Mouse (Mus musculus) megakaryocyte progenitor cell, adult 5-6 weeks (primary cell): ENCODE results near the gene Ciao2b. TPM values are rescaled to one million over a fixed set of nuclear protein-coding genes. Genes with fewer than 3 reads are reported as not detected.
A peak's percentile ranks its signal among the peaks of the same experiment; 100 is the strongest.
"Not testable (repeated sequence)": the region's sequence is repeated elsewhere in the genome, so short reads cannot be mapped to it uniquely, and the experiment has no call there.

Source experiments
- ATAC-seq: replicated peaks from 2 replicates; pipeline ENCODE4 v1.8.0; 2016; ENCODE audit warnings: mild to moderate bottlenecking, moderate TSS enrichment, inconsistent platforms; ENCODE audit not compliant: poor library complexity
- total RNA-seq, 2 experiments: library from RNA; stranded (forward) in 1 of 2; stranded (reverse) in 1 of 2; fragments of 157-497, 149-512 nt in 1 of 2; fragments of 200-1000 nt in 1 of 2; gene quantifications; 2 replicates each; pipeline versions ENCODE4 v1.2.3 to v1.2.4; 2015 to 2017

Ciao2b gene
- 12.0 and 15.7 TPM in 2 replicates for total RNA-seq (2015)
- total RNA-seq (2017) = 20.7 and 22.1 TPM in 2 replicates

DNA sequence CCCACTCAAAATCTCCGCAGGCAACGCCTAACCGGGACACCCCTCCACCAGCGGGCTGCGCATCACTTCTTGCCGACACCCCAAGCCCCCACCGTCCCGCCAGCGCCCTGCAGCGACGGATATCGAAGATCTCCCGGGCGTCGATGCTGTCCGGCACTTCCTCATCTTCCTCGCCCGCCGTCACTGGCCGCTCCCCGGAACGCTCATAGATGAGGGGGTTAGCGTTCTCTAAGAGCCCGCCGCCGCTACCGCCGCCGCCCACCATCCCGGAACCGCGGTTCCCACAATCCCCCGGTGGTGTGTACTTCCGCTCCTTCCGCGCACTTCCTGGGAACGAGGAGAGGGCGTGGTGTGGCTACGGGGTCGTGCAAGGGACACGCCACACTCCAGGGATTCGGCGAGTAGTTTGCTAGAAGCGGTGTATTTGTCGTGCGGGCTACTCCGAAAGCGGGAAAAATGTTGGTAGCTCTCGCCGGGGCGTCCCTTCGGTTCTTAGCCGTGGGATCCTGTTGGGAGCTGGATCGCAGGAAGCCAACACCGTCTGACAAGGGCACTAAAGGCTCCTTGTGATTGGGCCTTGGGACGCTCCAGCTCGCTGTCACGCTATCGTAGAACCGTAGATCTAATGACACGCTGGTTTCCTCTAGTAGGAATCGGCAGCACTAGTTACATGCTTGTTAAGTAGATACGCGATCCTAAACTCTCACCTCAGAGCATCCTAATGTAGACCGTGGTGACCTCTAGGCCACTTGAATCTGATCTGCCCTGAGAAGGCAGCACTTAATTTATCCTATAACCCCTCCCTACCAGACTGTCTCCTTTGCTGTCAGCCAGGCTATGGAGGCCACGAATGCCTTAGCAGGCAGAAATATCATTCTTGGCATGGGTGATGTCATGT, at the start of gene Ciao2b:
Gene Ciao2b (minus strand): TSS at position 540 of the 898 bp plus-strand sequence.
- peak; percentile 92 for ATAC-seq

DNA sequence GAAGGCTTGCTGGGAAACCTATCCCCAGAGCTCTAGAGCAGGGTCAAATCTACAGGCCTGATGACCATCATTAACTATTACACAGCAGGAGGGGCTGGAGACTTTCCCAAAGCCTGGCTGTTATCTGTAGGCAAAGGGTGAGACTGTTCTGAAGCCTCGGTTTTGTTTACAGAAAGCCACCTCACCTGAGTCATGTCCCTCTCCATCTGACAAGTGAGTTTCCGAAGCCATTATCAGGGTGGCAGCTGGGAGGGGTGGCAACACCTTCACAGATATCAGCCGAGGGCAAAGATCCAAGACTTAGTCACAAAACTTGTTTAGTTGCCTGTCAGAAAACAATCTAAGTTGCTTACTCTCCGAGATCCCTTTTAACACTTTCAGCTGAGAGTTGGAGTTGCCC, 46.7 kb upstream of the Ciao2b start:
- ATAC-seq = no peak

DNA sequence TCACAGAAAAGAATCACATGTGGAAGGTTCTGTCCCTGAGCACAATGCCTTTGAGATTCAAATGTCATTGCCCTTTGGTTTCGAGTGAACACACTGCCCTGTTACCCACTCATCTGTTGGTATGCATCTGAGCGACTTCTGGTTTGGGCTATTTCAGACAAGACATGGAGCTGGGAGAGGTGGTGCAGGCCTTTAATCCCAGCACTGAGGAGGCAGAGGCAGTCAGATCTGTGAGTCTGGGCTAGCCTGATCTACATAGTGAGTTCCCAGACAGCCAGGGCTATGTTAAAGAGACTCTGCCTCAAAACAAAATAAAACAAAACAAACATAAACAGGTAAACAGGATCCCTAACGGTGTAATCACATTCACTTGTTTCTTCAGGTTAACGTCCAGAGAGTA, 13.8 kb upstream of the Ciao2b start:
- no peak for ATAC-seq

DNA sequence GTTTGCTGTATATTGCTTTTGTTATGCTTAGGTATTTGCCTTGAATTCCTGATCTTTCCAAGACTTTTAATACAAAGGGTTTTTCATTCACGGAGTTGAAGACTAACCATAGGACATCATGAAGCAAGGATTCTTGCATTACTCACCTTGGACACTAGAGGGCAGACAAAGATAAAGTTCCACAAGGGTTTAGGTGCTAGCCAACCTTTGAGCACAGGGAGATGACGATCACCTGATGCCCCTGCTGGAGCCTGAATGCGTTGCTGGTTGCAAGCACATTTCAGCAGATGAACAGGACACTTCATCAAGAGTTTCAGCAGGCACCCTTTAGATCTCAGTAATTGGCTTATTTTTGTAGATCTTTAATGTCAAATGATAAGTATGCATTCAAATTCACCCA, 13.2 kb upstream of the Ciao2b start:
- ATAC-seq = peak; percentile 100

DNA sequence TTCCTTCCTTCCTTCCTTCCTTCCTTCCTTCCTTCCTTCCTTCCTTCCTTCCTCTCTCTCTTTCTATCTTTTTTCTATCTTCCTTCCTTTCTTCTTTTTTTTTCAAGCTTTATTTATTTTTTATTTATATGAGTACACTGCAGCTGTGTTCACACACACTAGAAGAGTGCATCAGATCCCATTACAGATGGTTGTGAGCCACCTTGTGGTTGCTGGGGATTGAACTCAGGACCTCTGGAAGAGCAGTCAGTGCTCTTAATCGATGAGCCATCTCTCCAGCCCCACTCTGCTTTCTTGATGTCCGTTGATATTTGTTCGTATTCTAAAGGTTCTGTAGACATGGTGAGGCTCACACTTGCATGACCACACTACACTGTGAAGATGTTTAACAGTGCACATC, 2.4 kb upstream of the Ciao2b start:
- ATAC-seq = not testable (repeated sequence)

DNA sequence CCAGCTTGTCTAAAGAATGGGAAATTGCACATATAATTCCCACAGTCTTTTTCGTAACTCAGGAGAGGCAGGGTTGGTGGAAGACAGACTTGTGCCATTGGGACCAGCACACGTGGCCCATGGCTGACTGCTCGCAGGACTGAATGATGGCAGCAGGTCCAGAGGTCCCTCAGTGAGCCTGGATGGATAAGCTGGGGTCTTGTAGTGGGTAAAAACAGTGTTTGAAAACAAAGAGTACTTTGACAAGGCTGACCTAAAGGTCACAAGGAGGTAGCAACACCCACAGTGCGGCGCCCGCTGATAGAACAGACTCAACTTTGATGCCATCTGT, 524 bp upstream of the Ciao2b start:
- ATAC-seq = peak; percentile 2; the same call in 1 of the 2 replicates

DNA sequence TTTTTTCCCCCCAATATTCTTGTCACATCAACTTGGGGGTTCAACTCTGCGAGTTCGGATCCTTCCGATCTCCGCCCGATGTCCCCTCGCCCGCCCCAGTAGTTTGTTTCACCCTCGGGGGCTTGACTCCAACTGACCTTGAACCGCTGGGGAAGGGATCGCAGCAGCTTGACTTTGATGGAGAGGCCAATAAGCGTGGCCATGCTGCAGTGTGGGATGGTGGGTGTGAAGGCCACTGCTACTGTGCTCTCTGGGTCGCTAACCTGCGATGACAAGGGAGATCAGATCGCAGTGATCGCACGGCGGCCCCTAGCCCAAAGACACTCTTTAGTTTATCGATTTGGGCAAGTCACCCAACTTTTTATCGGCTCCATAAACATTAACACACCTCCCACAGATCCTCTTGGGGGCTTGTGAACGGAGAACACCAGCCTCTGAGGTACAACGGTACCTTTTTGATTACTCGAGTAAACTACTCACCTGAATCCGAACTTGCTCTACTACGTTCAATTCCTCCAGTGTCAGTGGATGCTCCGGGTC, 864 bp downstream of the Ciao2b start:
- ATAC-seq = no peak

DNA sequence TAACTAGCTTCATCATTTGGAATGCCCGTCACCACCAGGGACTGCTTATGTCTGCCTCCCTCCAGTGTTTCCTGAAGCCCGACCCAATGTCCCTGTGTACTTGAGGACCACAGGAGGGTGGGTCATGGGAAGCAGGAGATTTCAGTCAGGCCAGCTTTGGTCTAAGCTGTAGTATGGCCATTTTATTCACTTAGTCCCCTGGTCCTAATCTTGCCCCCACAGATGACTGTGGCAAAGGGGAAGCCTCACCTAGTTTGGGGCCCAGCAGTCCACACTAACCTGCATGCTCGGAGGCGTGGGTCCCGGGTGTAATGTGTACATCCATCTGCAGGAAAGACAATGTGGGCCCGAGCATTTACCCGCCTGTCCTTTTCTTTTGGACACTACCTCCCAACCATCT, 1.5 kb downstream of the Ciao2b start:
- ATAC-seq = no peak

DNA sequence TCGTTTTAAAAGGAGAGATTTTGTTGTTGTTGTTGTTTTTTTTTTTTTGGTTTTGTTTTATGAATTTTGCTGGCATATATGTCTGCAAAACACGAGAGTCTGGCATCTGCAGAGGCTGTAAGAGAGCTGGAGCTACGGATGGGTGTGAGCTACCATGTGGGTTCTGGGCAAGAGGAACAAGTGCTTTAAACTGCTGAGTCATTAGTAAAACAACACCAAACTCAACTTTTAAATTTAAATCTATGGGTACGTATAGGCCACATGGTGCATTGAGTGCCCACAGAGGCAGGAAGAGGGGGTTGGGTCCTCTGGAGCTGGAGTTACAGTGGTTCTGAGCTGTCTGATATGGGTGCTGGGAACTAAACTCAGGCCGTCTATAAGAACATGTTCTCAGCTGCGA, 3.8 kb downstream of the Ciao2b start:
- ATAC-seq = no peak

DNA sequence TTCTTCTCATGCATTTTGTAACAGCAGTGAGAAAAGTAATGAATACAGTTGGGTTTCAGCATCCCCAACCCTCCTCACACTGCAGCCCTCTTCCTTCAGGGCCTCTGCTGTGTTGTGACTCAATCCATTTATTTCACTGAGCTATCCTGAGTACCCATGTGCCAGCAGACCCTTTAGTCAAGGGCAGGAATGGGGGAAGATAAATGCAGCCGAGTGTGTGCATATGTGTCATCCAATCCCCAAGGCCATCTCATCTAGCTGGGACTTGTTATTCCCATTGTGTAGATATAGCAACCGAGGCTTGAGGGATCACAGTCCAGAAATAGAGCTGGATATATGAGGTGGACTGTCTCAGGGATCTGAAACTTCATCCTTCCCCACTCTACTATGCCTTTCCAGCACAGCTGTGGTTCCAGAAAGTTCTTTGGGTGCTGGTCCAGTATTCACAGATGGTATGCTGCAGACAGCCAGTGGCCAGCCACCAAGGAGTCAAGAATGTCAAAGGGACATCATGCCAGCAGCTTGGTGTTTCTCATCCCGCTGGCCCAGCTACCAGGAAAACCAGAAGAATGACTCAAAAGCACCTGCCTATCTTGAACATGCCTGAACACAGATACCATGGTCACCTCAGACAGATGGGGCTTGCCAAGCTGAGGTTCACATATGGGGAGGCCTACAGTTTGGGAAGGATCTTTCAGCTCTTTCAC, 6.6 kb downstream of the Ciao2b start:
- ATAC-seq = no peak

DNA sequence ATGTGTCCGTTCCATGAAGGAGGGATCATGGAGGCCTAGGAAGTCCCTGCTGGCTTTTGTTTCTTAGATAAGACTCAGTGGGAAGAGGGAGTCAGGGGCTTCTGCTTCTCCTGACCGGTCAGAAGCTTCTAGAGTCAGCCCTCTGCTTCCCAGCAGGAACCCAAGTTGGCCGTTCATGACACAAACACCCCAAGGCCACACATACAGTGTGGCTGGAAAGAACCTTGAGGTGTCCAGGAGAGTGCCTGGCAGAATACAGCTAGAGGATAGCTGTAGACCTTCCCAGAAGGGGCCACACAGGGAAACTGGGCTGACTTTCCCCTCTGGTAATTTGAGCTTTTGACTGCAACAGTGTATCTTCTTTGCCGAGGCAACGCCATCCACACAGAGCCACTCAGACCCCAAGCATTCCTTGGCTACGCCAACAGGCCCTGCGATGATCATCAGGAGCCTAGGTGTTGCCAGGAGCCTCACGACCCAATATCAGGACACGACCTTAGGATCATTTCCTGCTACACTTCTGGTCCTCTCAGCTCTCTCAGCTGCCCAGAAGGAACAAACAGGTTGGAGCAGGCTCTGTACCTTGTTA, 8.5 kb downstream of the Ciao2b start:
- ATAC-seq = no peak

DNA sequence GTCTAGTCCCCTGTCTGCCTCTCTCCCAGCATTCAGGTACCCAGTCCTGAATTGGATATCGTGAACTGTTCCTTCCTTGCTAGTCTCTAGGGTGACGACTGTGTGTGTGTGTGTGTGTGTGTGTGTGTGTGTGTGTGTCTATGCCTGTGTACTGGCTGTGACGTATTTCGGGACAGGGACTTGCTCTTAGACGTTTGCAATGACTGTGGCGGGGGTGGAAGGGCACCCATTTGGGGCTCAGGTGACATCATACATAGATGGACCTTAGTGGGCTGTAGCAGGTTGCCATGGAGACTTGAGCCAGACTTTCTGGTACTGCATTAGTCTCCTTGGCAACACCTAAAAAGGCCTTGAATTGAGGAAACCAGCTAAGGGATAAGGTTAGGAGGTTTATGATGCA, 9.3 kb downstream of the Ciao2b start:
- ATAC-seq = no peak

DNA sequence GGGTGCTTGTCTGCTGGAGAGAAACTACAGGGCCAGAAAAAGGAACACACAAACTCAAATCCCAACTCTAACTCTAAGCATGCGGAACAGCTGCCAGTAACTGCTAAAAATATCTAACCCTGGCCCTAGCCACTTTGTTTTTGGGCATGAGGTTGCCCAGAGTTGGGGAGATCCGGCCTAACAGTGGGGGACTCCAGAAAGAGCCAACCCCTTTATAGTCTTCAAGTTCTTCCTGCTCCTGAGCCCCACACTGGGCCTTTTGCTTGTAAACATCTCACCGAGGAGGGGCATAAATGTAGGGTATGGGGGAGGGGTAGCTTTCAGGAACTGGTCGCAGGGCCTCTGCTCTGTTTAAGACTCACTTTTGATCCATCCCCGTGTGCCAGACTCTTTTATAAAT, 9.8 kb downstream of the Ciao2b start:
- ATAC-seq = 0 out of 2 replicates have a peak, but pooled peaks have one; percentile 3

DNA sequence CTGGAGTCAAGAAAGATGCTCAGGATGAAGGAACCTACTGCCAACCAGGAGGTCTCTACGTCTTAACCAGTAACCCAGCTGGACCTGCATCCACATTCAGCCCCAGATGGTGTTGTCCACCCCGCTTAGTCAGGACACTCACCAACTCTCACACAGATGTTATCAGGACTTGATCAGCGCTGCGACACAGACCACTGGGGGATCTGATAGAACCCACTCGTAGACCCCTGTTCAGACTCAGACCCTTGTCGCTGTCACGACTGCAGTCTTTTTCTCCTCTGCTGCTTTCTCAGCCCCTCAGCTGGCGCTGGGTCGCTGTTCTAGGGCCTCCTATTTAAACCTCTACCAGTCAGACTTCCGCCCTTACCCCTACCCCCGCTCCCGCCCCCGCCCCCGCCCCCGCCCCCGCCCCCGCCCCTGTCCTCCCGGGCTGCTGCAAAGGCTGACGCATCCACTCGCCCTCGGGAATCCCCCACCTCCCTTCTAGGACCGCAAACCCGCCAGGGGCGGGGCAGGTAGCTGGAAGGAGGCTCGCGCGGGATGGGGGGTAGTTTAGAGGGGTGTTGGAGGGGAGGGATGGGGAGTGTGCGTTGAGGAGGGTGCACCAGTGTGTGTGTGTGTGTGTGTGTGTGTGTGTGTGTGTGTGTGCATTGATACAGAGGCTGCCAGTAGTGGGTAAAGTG, 10.6 kb downstream of the Ciao2b start, which contains the start of gene Rrad:
Gene Rrad (minus strand): TSS at position 347 of the 683 bp plus-strand sequence.
- ATAC-seq = peak; percentile 63

DNA sequence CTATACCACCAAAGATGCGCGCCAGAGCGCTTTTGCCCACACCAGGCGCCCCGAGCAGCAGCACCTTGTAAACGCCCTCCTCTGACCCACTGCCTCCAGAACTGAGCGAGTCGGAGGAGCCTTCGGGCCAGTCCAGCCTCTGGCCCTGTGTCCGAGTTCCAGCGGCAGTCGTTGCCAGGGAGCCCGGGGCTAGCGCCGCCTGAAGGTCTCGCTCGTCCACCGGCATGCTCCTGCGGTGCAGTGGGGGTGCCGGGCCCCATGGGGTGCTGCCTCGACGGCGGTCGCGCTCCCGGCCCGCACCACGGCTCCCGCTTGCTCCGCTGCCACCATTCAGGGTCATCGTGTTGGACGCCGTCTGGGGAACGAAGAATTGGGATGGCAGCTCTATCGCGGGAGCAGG, 11.2 kb downstream of the Ciao2b start:
- peak; percentile 26; the same call in 1 of the 2 replicates for ATAC-seq

DNA sequence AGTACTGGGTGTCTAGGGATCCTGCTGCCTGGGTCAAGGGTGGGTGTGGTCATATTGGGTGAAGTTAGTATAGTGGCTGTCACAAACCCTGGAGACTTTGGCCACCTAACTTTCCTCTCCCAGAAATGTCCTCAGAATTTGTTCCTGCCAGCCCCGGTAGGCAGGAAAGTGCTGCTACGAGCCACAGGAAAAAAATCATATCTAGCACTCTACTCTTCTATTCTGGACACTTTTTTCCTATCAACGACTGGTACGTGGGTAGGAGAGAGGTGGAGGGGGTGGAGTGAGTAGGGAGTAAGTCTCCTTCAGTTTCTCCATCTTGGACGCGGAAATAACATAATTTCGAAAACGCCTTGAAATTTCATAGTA, 11.7 kb downstream of the Ciao2b start:
- no peak; the same call in 1 of the 2 replicates for ATAC-seq

DNA sequence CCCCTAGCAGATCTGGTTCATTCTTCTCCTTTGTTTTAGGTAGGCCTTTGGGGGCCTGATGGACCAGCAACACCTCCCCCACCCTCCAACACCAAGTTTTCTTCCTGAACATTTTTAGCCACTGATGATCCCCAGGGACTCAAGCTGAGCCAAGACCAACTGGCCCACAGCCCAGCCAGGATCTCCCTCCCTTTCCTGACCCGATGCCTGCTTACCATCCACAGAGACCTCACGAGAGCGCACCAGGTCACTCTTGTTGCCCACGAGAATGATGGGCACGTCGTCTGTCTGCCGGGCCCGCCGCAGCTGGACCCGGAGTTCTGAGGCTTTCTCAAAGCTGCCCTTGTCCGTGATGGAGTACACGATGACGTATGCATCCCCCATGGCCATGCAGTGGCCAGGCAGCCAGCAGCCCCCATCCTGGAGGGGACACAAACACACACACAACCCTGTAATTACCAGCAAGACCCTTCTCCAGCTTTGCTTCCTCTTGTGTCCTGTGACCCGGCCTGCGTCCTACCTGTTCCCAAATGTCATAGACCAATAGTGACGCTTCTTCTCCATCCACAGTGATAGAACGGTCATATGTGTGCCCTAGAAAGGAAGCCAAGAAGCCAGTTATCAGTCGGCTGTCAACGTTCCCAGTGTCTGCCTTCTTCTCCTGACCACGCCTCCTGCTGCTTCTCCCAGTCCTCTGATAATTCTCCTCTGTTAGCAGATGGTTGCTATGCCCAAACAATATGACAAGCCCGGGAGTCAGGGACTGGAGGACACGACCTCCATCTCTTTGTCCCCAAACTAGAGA, 12.3 kb downstream of the Ciao2b start:
- peak; percentile 58 for ATAC-seq

DNA sequence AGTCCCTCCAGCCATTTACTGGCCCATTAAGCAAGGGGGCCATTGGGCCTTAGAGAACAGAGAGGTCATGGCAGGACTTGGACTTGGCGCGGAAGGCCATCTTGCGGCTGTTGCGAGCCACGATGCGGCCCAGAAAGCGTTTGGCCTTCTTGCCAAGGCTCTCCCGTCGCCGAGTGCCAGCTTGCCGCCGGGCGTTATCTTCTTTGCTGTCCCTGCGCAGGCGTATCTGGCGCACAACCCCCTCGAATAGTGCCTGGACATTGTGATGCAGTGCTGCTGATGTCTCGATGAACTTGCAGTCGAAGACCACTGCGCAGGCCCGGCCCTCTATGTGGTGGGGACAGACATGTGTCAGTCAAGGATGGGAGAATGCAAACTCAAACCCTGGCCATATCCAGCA, 13.4 kb downstream of the Ciao2b start:
- ATAC-seq = no peak

DNA sequence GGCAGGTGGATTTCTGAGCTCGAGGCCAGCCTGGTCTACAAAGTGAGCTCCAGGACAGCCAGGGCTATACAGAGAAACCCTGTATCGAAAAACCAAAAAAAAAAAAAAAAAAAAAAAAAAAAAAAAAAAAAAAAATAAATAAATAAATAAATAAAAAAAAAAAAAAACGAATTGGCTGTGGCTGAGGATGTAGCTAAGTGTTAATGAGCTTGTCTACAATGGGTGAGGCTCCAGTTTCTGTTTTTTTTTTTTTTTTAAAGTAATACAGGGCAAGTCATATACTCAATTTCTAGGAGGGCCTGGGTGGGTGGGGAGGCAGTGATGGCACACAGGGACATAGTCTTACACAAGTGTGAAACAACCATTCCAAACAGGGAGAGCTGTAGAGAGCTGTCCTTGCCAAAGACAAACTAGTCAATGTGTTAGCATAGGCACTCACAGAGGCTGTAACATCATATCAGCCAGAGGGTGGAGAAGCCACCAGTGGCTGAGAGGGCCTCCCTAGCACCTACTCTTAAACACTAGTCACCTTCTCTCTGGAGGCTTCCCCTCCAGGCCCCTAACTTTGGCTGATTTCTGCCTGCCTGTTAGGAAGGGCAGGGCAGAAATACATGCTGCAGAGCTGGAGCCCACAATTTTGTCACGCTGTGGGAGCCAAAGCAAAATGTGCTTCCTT, 14.6 kb downstream of the Ciao2b start:
- no peak for ATAC-seq
